Mouse (Mus musculus) stomach, postnatal 0 days (tissue): ENCODE data around the gene Fam234b. TPM values are rescaled to one million over a fixed set of nuclear protein-coding genes. Genes with fewer than 3 reads are reported as not detected.

Source experiments
- ATAC-seq: fragments of 200-750 bp; cut with Nextera tagmentation; 2 replicates; pipeline ENCODE4 v1.8.0; 2017; ENCODE audit not compliant: low FRiP score, low TSS enrichment
- DNase-seq: peaks from one replicate; pipeline ENCODE4 v3.0.0-alpha.2; 2016; ENCODE audit warnings: low spot score
- H3K27ac ChIP-seq: fragments of 300-500 bp; sonication (generic); replicated peaks from 2 replicates; pipeline ENCODE4 v1.5.1; 2014; ENCODE audit warnings: mild to moderate bottlenecking, control low read depth
- H3K27me3 ChIP-seq: fragments of 300-500 bp; sonication (generic); 2 replicates; pipeline ENCODE4 v1.6.1; 2014; ENCODE audit warnings: low read length; ENCODE audit not compliant: control insufficient read depth, insufficient read depth
- H3K36me3 ChIP-seq: fragments of 300-500 bp; sonication (generic); 2 replicates; pipeline ENCODE4 v1.6.1; 2014; ENCODE audit warnings: low read length, mixed read lengths; ENCODE audit not compliant: control insufficient read depth, insufficient read depth
- H3K4me1 ChIP-seq: fragments of 300-500 bp; sonication (generic); replicated peaks from 2 replicates; pipeline ENCODE4 v1.6.1; 2014; ENCODE audit warnings: antibody characterized with exemption; ENCODE audit not compliant: control insufficient read depth, insufficient read depth
- H3K4me2 ChIP-seq: fragments of 300-500 bp; sonication (generic); replicated peaks from 2 replicates; pipeline ENCODE4 v1.6.1; 2014; ENCODE audit warnings: low read depth, mild to moderate bottlenecking, control low read depth, moderate library complexity
- H3K4me3 ChIP-seq: fragments of 300-500 bp; sonication (generic); 2 replicates; pipeline ENCODE4 v1.5.1; 2014; ENCODE audit warnings: low read depth, low read length, control low read depth
- H3K9ac ChIP-seq: fragments of 300-500 bp; sonication (generic); 2 replicates; pipeline ENCODE4 v1.6.1; 2014; ENCODE audit warnings: mild to moderate bottlenecking, low read length, control low read depth, mixed read lengths
- H3K9me3 ChIP-seq: fragments of 300-500 bp; sonication (generic); 2 replicates; pipeline ENCODE4 v1.6.1; 2016; ENCODE audit warnings: low read length; ENCODE audit not compliant: control insufficient read depth
- CTCF ChIP-seq: IDR thresholded peaks from 2 replicates; pipeline ENCODE4 v1.5.1; 2016; ENCODE audit warnings: antibody characterized with exemption, low read depth, mild to moderate bottlenecking, moderate library complexity
- EP300 ChIP-seq: optimal IDR thresholded peaks from 2 replicates; pipeline ENCODE3; 2016; ENCODE audit warnings: antibody characterized with exemption
- WGBS: fragments of 180-500 bp; shearing (Covaris S2); extraction: QIAGEN DNeasy Blood & Tissue Kit; methylation state at CpG from one replicate; pipeline ENCODE4 v1.1.7; 2014; 5-methylcytosine and 5-hydroxymethylcytosine counted together
- polyA plus RNA-seq: library from polyadenylated mRNA; unstranded; fragments of >200 nt; fragmentation: Nextera tagmentation; extraction: Ambion mirVana; gene quantifications from 2 replicates; pipeline ENCODE4 v1.2.1, GENCODE M21; 2015

Gene Fam234b
- polyA plus RNA-seq, 1 experiment from 2014 or later, result 12.4 TPM

- DNase-seq (no peak), ATAC-seq (no peak)
- no peaks in the 10 kb centered on the region for H3K9me3 ChIP-seq
- no peak overlapping the region for H3K27ac ChIP-seq
- TF ChIP-seq EP300, result no peak
- no peak for TF ChIP-seq CTCF
- 79% methylated on average over 12 of the region's 12 CpGs for WGBS
- H3K27me3 ChIP-seq, result no peaks in the 10 kb centered on the region
- H3K9ac ChIP-seq, result no peak overlapping the region
- H3K4me3 ChIP-seq, result no peak overlapping the region
- H3K36me3 ChIP-seq, result peaks cover 5% of the 10 kb centered on the region; the same call in 1 of the 2 replicates
- H3K4me1 ChIP-seq, result no peaks in the 10 kb centered on the region
- no peak overlapping the region for H3K4me2 ChIP-seq
Measured at GRCm38 (mm10) chr6:135232443-135233182, 34.8 kb downstream of the Fam234b start.

GRCm38 (mm10) chr6:135235742-135236141, 38.0 kb downstream of the Fam234b start:
- H3K36me3 ChIP-seq, result peaks cover 3% of the 10 kb centered on the region; the same call in 1 of the 2 replicates
- TF ChIP-seq EP300, result no peak
- TF ChIP-seq CTCF, result no peak
- H3K27ac ChIP-seq, result no peak overlapping the region
- H3K4me2 ChIP-seq, result no peak overlapping the region
- ATAC-seq (no peak), DNase-seq (no peak)
- no peaks in the 10 kb centered on the region for H3K4me1 ChIP-seq
- no peaks in the 10 kb centered on the region for H3K27me3 ChIP-seq
- no peak overlapping the region for H3K4me3 ChIP-seq
- no peak overlapping the region for H3K9ac ChIP-seq
- 86% methylated on average over 3 of the region's 3 CpGs for WGBS
- no peaks in the 10 kb centered on the region for H3K9me3 ChIP-seq

- Histone ChIP-seq H3K9me3 (no peaks in the 10 kb centered on the region), H3K36me3 (peaks cover 3% of the 10 kb centered on the region; the same call in 1 of the 2 replicates), H3K4me2 (no peak overlapping the region), H3K9ac (no peak overlapping the region), H3K27ac (no peak overlapping the region), H3K27me3 (no peaks in the 10 kb centered on the region), H3K4me3 (no peak overlapping the region), H3K4me1 (no peaks in the 10 kb centered on the region)
- DNase-seq, result no peak
- 84% methylated on average over 3 of the region's 3 CpGs for WGBS
- TF ChIP-seq CTCF (peak; percentile 59), EP300 (no peak)
- no peak for ATAC-seq
Measured at GRCm38 (mm10) chr6:135236576-135236975, 38.8 kb downstream of the Fam234b start.

- Histone ChIP-seq H3K9ac (no peak overlapping the region), H3K27me3 (no peaks in the 10 kb centered on the region), H3K9me3 (no peaks in the 10 kb centered on the region), H3K27ac (no peak overlapping the region), H3K4me1 (no peaks in the 10 kb centered on the region), H3K4me3 (no peak overlapping the region), H3K36me3 (peaks cover under 1% of the 10 kb centered on the region; the same call in 1 of the 2 replicates), H3K4me2 (no peak overlapping the region)
- ATAC-seq, result peak; percentile 38
- no peak for DNase-seq
- TF ChIP-seq CTCF (peak; percentile 53), EP300 (no peak)
- WGBS, result 58% methylated on average over 14 of the region's 14 CpGs
Measured at GRCm38 (mm10) chr6:135237326-135237725, 39.5 kb downstream of the Fam234b start.

GRCm38 (mm10) chr6:135238211-135238610, 40.4 kb downstream of the Fam234b start:
- Histone ChIP-seq H3K4me3 (no peak overlapping the region), H3K9ac (no peak overlapping the region), H3K27ac (no peak overlapping the region), H3K27me3 (no peaks in the 10 kb centered on the region), H3K4me2 (no peak overlapping the region), H3K9me3 (no peaks in the 10 kb centered on the region), H3K36me3 (no peaks in the 10 kb centered on the region), H3K4me1 (no peaks in the 10 kb centered on the region)
- 41% methylated on average over 4 of the region's 4 CpGs for WGBS
- ATAC-seq (no peak), DNase-seq (no peak)
- TF ChIP-seq CTCF (no peak), EP300 (no peak)

- ATAC-seq, result no peak
- Histone ChIP-seq H3K9me3 (no peaks in the 10 kb centered on the region), H3K27me3 (no peaks in the 10 kb centered on the region), H3K27ac (no peak overlapping the region), H3K9ac (no peak overlapping the region), H3K4me3 (no peak overlapping the region), H3K36me3 (no peaks in the 10 kb centered on the region), H3K4me1 (no peaks in the 10 kb centered on the region), H3K4me2 (no peak overlapping the region)
- DNase-seq, result no peak
- TF ChIP-seq EP300, result no peak
- TF ChIP-seq CTCF, result no peak
- 94% methylated on average over 8 of the region's 8 CpGs for WGBS
Measured at GRCm38 (mm10) chr6:135240361-135240760, 42.6 kb downstream of the Fam234b start.
